Mouse (Mus musculus): ENCODE measurements around the gene Peli1.

- TF ChIP-seq CTCF (IDR thresholded peaks at IDR 0.05; ENCODE audit: low read depth): no peak
- TF ChIP-seq EP300 (optimal IDR thresholded peaks at IDR 0.05): no peak
Measured at GRCm38 (mm10) chr11:21046188-21046587, 44.9 kb upstream of the Peli1 start.

Data from stomach, postnatal 0 days (tissue).